Mouse (Mus musculus) mouse trophoblast stem cell (cell line): ENCODE data around the gene Ccp110.

Experiments used
- in situ Hi-C, 2 experiments: fragments of 300-500 bp; cut with MseI, MboI; formaldehyde crosslinking; loops; 2 replicates in 1 of 2; 3 replicates in 1 of 2; pipeline ENCODE4 v1.15.1; 2025

Ccp110 gene

DNA sequence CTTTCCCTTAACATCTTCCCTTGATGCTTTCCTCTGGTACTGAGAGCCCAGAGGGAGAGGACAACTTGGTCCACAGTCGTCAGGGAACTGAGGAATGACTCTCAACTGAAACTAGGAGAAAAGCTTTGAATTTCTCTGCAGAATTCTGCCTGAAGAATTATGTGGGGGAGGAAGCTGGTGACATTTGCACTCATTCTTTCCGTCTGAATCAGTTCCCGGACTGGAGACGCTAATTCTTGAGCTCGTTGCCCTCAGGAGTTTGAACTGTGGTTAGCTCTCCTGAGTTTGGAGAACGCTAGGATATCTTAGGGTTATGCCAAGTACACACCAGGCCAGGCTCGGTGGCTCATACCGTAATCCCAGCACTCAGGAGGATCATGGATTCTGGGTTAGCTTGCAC, 56.9 kb downstream of the Ccp110 start:
- in situ Hi-C loops: no loop called here

DNA sequence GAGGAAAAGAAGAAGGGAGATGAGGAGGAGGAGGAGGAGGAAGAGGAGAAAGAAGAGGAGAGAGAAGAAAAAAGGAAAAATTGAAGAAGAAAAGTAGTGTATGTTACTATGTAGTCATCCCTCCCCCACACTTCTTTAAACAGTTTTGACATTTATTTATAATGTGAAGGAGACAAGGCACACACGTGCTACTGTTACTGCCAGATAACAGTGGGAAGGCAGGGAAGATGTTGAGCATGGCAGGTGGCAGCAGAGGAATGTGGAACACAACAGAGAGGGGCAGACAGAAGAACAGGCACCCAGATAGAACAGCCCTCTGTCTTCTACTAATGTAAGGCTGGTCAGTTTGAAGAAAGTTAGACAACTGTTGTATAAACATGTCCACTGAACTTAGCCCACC, 57.3 kb downstream of the Ccp110 start:
- in situ Hi-C loops: loop anchor here in 1 of 2 experiments (5.0 kb wide), 1 partner anchor 228 kb away; the partner anchor contains the start of gene Gprc5b

DNA sequence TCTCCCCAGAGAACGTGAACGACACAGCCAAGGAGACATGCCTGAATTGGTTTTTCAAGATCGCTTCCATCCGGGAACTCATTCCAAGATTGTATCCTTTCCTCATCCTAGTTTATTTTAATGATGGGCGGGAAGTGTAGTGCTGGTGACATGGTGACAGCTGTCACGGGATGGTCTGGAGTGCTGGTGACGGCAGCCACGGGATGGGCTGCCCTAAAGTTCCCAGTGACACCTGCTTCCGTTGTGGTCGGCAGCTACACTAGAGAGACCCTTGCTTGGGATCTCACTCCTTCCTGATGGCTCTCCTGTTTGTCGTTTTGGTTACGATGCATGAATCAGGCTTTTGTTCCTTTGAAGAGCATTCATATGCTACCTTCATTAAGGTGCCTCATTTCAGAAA, 60.7 kb downstream of the Ccp110 start:
- in situ Hi-C loops: loop anchor here in 1 of 2 experiments (5.0 kb wide), 1 partner anchor 224 kb away; the partner anchor contains the start of gene Gprc5b

DNA sequence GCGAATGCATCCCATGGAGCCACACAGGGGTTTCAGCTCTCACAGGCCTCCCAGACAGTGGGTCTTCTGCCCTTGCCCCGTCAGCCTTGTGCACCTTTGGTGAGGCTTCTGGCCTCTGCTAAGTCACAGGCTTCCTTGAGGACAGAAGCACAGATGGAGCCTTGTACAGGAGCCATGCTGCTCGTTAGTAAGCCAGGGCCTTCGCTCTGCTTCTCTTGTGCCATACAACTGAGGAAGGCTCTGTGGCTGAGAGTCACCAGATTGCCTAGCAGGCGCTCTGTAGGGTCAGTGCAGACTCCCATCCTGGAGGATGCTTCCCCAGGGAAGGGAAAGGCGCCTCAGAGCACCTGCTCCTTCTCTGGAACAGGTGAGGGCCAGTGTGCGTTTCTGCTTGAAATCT, 63.6 kb downstream of the Ccp110 start:
- in situ Hi-C loops: no loop called here

DNA sequence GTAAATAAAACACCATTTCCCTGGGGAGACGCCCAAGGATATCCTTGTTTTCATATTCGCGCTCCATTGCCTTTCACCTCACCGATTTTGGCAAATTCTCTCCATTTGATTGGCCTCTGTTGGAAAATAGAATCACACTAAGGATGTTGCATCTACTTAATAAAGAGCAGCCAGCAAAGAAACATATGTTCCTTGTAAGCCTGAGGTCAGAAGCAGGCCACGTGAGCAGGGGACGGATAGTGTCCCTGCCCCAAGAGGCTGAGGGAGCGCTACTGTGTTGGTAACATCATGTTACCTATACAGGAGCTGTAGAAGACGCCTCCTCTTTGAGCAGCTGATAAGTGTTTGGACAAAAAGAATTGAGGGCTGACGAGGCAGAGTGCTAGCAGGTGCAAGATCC, 64.1 kb downstream of the Ccp110 start:
- in situ Hi-C loops: no loop called here

DNA sequence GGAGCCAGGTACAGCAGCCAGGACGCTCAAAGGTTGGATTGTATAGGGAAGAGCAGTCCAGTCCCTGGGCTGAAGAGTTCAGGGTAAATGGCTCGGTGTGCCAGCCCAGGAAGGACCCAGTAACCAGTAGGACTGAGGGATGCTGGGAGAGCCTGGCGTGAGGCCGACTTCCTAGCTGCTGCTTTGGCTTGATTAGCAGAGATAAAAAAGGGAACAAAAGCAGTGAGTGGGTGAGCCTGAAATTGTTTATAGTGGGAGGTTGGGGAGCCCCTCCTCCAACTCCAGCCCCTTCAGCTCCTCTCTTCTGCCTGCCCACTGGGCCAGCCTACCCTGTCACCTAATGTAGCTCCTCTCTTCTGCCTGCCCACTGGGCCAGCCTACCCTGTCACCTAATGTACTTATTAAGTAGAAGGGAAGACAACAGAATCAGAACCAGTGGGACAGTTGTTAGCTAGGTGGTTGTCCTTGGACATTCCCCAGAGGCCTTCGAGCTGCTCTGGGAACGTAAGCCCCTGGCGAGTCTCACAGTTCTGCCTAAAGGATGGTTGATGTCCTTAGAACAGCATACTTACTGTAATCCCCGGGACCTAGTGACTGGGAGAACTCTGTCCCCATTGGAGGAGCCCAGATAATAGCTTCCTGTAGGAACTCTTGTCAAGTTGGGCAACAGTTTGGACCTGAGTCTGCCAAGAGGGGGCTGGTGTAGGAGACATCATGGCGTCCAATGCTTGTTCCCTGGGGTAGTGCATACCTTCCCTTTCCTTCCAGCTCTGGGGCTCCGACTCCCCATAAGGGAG, 65.4 kb downstream of the Ccp110 start:
- in situ Hi-C loops: no loop called here

DNA sequence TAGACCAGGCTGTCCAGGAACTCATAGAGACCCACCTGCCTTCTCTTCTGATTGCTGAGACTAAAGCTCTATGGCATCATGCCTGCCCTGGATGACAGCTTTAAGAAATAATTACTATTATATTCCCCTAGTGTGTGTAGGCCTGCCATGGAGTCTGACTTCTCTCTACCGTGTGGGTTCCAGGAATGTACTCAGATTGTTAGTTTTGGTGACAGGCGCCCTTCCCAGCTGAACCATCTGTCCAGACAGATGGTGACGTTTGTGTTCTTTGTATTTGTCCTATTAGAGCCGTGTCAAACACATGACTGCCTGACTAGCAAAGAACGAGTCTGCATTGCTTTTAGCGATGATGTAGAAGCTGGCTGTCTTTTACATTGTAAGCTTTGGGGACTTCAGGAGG, 66.2 kb downstream of the Ccp110 start:
- in situ Hi-C loops: no loop called here

DNA sequence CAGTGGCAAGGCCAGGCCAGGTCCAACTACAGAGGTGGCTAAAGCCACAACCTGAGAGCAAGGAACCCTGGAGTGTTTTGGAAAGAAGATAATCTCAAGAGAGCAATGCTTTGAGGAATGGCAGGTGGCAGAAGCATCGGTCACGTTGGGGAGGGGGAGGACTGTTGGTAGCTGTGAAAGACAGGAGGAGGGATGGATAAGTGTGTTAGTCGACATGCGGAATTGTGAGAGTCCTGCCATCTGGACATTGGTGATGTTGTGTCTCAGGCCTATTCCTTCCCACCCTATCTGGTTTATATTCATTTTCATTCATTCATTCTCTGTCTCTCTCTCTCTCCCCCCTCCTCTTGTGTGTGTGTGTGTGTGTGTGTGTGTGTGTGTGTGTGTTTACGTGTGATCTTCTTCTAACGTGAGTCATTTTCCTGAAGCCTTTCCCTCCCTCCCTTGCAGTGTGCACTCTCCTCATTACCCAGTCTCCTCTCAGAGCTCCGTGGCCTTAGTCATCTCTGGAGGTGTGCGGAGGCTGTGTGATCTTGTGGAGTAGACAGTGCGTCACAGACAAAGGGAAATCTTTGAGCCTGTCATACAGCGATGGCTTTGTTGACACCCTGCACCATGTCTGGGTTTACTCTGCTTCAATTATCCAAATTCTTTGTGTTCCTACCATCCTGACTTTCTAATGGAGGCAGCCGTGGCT, 71.1 kb downstream of the Ccp110 start:
- in situ Hi-C loops: no loop called here

DNA sequence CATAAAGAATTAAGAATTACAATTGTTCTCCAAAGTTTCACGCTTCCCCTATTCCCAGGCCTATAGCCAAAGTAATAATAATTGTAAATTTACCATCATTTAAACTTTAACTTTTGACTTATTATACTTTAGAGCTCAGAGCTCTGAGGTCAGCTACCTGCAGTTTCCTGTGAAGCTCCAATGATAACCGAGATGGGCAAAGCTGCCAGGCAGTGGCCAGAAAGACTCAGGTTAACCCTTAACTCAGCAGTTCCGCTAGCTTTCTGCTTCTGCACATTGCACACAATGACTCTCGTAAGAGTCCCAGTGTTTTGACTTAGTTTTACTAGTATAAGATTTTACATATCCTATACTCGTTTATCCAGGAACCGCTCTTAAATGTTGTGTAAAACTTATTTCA, 73.7 kb downstream of the Ccp110 start:
- in situ Hi-C loops: no loop called here
